Mouse (Mus musculus) midbrain, embryonic 10.5 days (tissue): ENCODE data around the gene Xpo1. TPM values are rescaled to one million over a fixed set of nuclear protein-coding genes. Genes with fewer than 3 reads are reported as not detected.

Experiments used
- DNase-seq: peaks from one replicate; pipeline ENCODE4 v3.0.0-alpha.2; 2017; ENCODE audit warnings: low spot score
- H3K27ac ChIP-seq: fragments of 300-500 bp; sonication (generic); replicated peaks from 2 replicates; pipeline ENCODE4 v1.5.1; 2016; ENCODE audit warnings: mild to moderate bottlenecking
- H3K27me3 ChIP-seq: fragments of 300-500 bp; sonication (generic); 2 replicates; pipeline ENCODE4 v1.6.1; 2016; ENCODE audit warnings: low read depth, mild to moderate bottlenecking; ENCODE audit not compliant: poor library complexity, severe bottlenecking
- H3K36me3 ChIP-seq: fragments of 300-500 bp; sonication (generic); 2 replicates; pipeline ENCODE4 v1.6.1; 2016; ENCODE audit warnings: mild to moderate bottlenecking, moderate library complexity
- H3K4me1 ChIP-seq: fragments of 300-500 bp; sonication (generic); 2 replicates; pipeline ENCODE4 v1.6.1; 2016
- H3K4me3 ChIP-seq: fragments of 300-500 bp; sonication (generic); 2 replicates; pipeline ENCODE4 v1.5.1; 2016; ENCODE audit warnings: mild to moderate bottlenecking, moderate library complexity
- H3K9me3 ChIP-seq: fragments of 300-500 bp; sonication (generic); replicated peaks from 2 replicates; pipeline ENCODE4 v1.6.1; 2016; ENCODE audit warnings: mild to moderate bottlenecking
- WGBS: fragments of 180-500 bp; shearing (Covaris S2); methylation state at CpG from one replicate; pipeline ENCODE4 v1.1.7; 2016; 5-methylcytosine and 5-hydroxymethylcytosine counted together
- polyA plus RNA-seq: library from polyadenylated mRNA; unstranded; fragments of >200 nt; fragmentation: Nextera tagmentation; extraction: Ambion mirVana; gene quantifications from 2 replicates; pipeline ENCODE4 v1.2.1, GENCODE M21; 2016

Xpo1 gene
- polyA plus RNA-seq, 1 experiment from 2014 or later = 131 TPM

DNA sequence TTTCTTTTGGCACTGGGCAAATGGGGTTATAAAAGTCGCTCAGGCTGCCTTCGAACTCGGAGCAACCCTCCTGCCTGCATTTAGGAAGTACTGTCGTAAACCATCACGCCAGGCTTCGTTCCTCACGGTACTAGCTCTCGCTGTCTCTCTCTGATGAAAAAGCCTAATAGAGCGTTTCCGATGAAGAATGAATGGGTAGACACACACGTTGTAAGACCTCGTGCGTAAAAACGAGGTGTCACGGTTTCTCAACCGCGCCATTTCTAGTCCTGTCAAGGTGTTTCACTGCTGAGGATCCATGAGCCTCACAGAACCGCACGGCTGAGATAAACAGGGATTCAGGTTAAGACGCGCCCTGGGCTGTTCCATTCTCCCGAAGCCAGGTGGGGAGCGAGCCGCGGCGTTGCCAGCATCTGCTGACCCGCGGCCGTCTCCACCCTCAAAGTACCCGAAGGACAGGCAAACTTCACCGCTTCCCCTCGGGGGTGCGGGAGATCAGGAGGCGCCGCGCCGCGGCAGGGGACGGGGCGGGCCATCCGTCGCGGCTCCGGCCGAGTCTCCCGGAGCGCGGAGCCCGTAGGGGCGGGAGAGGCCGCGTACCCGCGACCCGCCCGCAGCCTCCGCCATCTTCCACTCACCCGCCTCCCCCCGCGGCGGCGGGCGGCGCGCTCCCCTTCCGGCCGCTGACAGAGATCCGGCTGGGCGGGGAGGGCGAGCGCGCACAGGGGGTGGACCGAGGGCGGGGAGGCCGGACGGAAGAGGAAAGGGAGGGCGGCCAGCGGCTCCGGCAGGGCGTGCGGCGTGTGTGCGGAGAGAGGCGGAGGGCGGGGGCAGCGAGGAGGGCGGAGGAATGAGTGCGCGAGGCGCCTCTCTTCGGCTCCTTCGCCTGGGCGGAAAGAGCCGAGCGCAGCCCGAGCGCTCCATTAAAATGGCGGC lies 50.1 kb downstream of the Xpo1 start:
- peak overlapping the region; percentile 98 for H3K27ac ChIP-seq
- H3K9me3 ChIP-seq = no peaks in the 10 kb centered on the region
- H3K27me3 ChIP-seq = no peaks in the 10 kb centered on the region
- peak overlapping the region; percentile 70 for H3K4me3 ChIP-seq
- DNase-seq = peak; percentile 97
- H3K4me1 ChIP-seq = peaks cover 22% of the 10 kb centered on the region
- under 1% methylated on average over 83 of the region's 98 CpGs for WGBS
- H3K36me3 ChIP-seq = peaks cover 9% of the 10 kb centered on the region; the same call in 1 of the 2 replicates

DNA sequence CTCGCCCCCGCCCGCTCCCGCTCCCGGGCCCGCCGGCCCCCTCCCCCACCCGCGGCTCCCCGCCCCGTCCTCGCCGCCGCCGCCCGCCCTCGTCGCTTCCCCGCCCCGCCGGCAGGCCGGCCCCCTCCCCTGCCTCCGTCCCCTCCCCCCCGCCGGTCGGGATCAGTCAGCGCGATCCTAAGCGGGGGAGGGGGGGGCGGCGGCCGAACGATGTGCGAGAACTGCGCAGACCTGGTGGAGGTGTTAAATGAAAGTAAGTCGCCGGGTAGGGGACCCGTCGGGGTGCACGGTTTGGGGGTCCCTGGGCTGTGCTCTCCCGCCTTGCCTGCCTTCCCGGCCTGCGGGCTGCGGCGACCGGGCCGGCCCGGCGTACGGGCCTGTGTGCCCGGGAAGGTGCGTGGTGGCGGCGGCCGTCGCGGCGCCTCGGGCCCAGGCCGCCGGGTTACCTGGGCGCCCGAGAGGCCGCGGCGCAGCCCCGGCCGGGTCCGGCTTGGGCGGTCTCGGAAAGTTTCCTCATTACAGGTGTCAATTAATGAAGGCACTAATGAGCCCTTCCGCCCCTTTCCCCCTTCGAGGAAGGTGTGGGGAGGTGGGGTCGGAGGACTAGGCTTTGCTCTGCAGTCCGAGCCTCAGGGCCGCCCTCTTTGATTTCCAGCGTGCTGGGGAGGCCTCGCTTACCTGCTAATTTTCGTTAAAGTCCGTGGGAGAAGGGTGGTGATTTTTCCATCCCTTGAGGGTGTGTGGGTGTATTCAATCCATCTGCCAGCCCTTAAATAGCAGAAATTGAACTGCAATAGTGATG lies 51.1 kb downstream of the Xpo1 start, which contains the start of gene Usp34:
TSS of gene Usp34 (plus strand) at position 132 of the 802 bp plus-strand sequence.
- 0% methylated on average over 54 of the region's 80 CpGs for WGBS
- Histone ChIP-seq H3K4me1 (peaks cover 22% of the 10 kb centered on the region), H3K4me3 (peak within 1 kb of the TSS; percentile 70), H3K36me3 (peaks cover 16% of the 10 kb centered on the region; the same call in 1 of the 2 replicates), H3K9me3 (no peaks in the 10 kb centered on the region), H3K27ac (peak within 1 kb of the TSS; percentile 98), H3K27me3 (no peaks in the 10 kb centered on the region)
- no peak for DNase-seq

DNA sequence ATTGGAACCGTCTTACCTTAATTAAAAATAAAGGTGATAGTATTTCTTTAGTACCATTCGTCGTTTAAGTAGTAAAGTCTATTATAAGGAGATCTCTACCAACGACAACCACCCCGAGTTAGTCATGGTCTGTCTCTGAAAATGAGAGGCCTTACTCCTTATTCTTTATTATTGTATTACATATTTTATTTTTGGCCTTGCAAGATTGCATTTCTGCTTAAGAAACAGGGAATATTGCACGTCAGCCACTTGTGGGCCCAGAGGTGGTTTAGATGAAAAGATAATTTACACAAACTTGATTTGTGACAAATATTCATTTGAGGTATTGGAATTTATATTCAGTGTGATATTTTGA lies 51.7 kb downstream of the Xpo1 start:
- peaks cover 22% of the 10 kb centered on the region for H3K4me1 ChIP-seq
- peak overlapping the region; percentile 70 for H3K4me3 ChIP-seq
- no peaks in the 10 kb centered on the region for H3K27me3 ChIP-seq
- 6% methylated on average over 6 of the region's 6 CpGs for WGBS
- H3K36me3 ChIP-seq = peaks cover 21% of the 10 kb centered on the region
- DNase-seq = no peak
- H3K27ac ChIP-seq = peak overlapping the region; percentile 98
- H3K9me3 ChIP-seq = no peaks in the 10 kb centered on the region

DNA sequence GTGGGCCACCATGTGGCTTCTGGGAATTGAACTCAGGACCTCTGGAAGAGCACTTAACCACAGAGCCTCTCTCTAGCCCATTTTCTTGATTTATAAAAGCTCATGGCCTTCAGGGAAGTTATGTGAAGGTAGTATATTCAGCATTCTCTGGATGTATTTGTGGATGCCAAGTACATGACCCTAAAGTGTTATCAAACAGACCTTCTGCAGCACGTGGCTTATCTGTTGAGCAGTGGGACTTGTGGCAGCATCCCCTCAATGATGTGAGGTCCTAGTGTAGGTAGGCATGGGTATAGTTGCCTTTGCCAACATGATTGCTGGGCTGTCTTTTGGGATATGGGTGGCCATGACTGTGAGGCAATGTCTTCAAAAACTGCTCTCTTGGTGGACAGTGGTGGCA lies 57.7 kb downstream of the Xpo1 start:
- 94% methylated on average over 1 of the region's 1 CpGs for WGBS
- no peak for DNase-seq

DNA sequence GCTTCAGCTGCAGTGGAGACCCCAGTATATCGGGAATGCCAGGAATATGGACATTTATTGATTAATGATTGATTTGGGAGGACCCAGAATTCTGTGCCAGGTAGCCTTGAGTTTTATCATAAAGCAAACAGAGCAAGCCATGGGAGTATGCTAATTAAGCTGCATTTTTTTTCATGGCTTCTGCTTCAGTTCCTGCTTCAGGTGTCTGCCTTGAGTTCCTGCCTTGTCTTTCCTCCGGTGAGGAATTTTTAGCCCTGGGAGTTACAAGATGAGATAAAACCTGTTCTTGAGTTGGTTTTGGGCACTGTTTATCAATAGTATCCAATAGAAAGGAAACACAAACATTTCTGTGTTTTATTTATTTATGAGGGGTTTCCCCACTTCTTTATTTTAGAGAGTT lies 73.6 kb downstream of the Xpo1 start:
- Histone ChIP-seq H3K4me1 (no peaks in the 10 kb centered on the region), H3K4me3 (no peak overlapping the region), H3K27me3 (no peaks in the 10 kb centered on the region), H3K27ac (no peak overlapping the region), H3K9me3 (no peaks in the 10 kb centered on the region), H3K36me3 (peaks cover 24% of the 10 kb centered on the region)
- no peak for DNase-seq
- 93% methylated on average over 2 of the region's 2 CpGs for WGBS

More for the DNA sequence above, 57.7 kb downstream of the Xpo1 start:
- Histone ChIP-seq H3K4me1 (peaks cover 6% of the 10 kb centered on the region), H3K27ac (no peak overlapping the region), H3K9me3 (no peaks in the 10 kb centered on the region), H3K27me3 (no peaks in the 10 kb centered on the region), H3K36me3 (peaks cover 35% of the 10 kb centered on the region), H3K4me3 (no peak overlapping the region)

DNA sequence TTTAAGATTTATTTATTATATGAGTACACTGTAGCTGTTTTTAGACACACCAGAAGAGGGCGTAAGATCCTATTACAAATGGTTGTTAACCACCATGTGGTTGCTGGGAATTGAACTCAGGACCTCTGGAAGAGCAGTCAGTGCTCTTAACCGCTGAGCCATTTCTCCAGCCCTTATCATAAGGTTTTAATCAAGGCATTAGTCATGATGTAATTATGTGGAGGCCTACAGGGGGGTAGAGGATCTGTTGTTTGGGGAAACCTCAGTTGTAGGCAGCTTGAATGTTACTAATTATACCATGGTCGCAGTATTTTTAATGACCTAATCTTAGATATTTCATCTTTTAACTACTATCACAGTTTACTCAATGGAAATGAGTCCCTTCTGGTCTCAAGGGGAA lies 76.3 kb downstream of the Xpo1 start:
- Histone ChIP-seq H3K9me3 (no peaks in the 10 kb centered on the region), H3K4me1 (no peaks in the 10 kb centered on the region), H3K4me3 (no peak overlapping the region), H3K27me3 (no peaks in the 10 kb centered on the region), H3K36me3 (peaks cover 37% of the 10 kb centered on the region), H3K27ac (no peak overlapping the region)
- 94% methylated on average over 3 of the region's 3 CpGs for WGBS
- no peak for DNase-seq

DNA sequence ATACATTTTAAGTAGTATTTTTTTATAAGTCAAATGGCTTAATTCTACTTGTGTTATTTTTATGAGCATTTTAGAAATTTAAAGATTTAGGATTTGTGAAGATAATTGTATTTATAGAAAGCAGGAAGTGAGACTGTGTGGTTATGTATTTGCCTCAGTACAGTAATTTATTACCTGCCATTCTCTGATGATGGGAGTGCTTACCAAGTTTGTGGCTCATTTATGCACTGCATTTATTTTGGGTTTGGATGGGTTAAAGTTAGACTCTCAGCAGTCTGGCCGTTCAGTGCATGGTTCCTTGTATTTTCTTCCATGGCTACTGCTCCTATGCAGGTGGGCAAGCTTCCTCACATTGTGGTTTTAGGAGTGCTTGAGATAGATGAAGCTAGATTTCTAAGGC lies 79.3 kb downstream of the Xpo1 start:
- H3K4me1 ChIP-seq = no peaks in the 10 kb centered on the region
- DNase-seq = no peak
- no peak overlapping the region for H3K27ac ChIP-seq
- H3K27me3 ChIP-seq = no peaks in the 10 kb centered on the region
- H3K9me3 ChIP-seq = no peaks in the 10 kb centered on the region
- H3K36me3 ChIP-seq = peaks cover 41% of the 10 kb centered on the region
- no peak overlapping the region for H3K4me3 ChIP-seq
- WGBS = 72% methylated on average over 1 of the region's 1 CpGs

Other genes starting within 250 kb of the Xpo1 start
- gene Fam161a, start 248.5 kb upstream of the Xpo1 start, polyA plus RNA-seq = 1.6 and 3.1 TPM in 2 replicates
- gene Usp34, start 50.9 kb downstream of the Xpo1 start, polyA plus RNA-seq = 19.6 and 22.0 TPM in 2 replicates
- gene Ahsa2, start 242.0 kb downstream of the Xpo1 start, polyA plus RNA-seq = 136 and 137 TPM in 2 replicates